Mouse (Mus musculus): Measurements from ENCODE around the gene Sipa1l2. TPM values are rescaled to one million over a fixed set of nuclear protein-coding genes. Genes with fewer than 3 reads are reported as not detected.

The Sipa1l2 gene
- polyA plus RNA-seq, 1 experiment from 2014 or later: 7.6 TPM

GRCm38 (mm10) chr8:125556706-125557105, 12.9 kb downstream of the Sipa1l2 start:
- Histone ChIP-seq H3K4me2 (replicated peaks) (no peak overlapping the region), H3K4me1 (replicated peaks) (peaks cover 49% of the 10 kb centered on the region), H3K9me3 (no peaks in the 10 kb centered on the region), H3K27ac (no peak overlapping the region; the same call in 1 of the 2 replicates), H3K9ac (no peak overlapping the region), H3K27me3 (replicated peaks) (no peaks in the 10 kb centered on the region), H3K4me3 (replicated peaks) (no peak overlapping the region), H3K36me3 (no peaks in the 10 kb centered on the region)
- peak; percentile 6; the same call in 1 of the 2 replicates for ATAC-seq
- WGBS: 69% methylated on average over 5 of the region's 5 CpGs

DNA sequence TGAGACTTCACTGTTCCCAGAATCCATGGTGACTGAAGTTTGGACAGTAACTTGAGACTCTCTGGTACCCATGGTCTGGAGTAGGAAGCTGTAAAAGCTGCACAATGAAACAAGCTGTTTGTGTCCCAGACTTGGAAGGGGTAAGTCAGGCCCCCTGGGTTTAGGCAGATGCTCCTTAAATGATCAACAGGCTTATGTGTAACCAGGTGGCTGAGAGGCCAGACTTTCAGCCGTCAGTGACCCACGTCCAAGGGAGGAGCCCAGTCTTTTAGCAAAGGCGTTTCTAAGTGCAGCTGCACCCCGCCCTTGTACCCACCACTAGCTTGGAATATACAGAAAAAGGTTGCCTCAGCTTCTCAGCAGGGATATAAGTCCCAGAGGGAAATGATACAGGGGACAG, 19.0 kb downstream of the Sipa1l2 start:
- Histone ChIP-seq H3K4me2 (replicated peaks) (no peak overlapping the region), H3K27me3 (replicated peaks) (no peaks in the 10 kb centered on the region), H3K36me3 (no peaks in the 10 kb centered on the region), H3K4me1 (replicated peaks) (peaks cover 8% of the 10 kb centered on the region; the same call in 1 of the 2 replicates), H3K4me3 (replicated peaks) (no peak overlapping the region), H3K9me3 (no peaks in the 10 kb centered on the region), H3K9ac (no peak overlapping the region), H3K27ac (no peak overlapping the region)
- whole genome bisulfite sequencing: 44% methylated on average over 4 of the region's 4 CpGs
- ATAC-seq: no peak

GRCm38 (mm10) chr8:125547296-125547695, 22.3 kb downstream of the Sipa1l2 start:
- Histone ChIP-seq H3K9ac (no peak overlapping the region), H3K4me2 (replicated peaks) (no peak overlapping the region), H3K4me3 (replicated peaks) (no peak overlapping the region), H3K4me1 (replicated peaks) (peaks cover 13% of the 10 kb centered on the region), H3K9me3 (no peaks in the 10 kb centered on the region), H3K27ac (peak overlapping the region; percentile 48; the same call in 1 of the 2 replicates), H3K27me3 (replicated peaks) (no peaks in the 10 kb centered on the region), H3K36me3 (no peaks in the 10 kb centered on the region)
- 85% methylated on average over 3 of the region's 3 CpGs for whole genome bisulfite sequencing
- ATAC-seq: peak; percentile 16

DNA sequence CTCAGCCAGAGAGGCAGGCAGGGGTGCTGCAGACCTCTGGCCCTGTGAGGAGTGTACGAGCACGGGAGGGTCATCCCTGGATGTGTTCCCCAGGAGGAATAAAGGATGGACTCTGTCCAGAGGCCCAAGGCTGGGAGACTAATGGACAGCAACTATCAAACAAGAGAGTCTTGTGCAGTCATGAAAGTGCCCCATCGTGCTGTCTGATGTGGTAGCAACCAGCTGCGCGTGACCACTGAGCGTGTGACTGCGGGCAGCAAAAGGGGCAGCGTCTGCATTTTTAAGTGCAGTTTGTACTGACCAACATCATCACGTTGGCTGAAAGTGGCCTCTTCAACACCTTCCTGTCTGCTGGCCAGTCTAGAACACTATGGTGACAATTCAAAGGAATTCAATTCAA, 23.7 kb downstream of the Sipa1l2 start:
- Histone ChIP-seq H3K27me3 (replicated peaks) (no peaks in the 10 kb centered on the region), H3K4me3 (replicated peaks) (no peak overlapping the region), H3K9ac (no peak overlapping the region), H3K4me1 (replicated peaks) (peaks cover 21% of the 10 kb centered on the region), H3K36me3 (no peaks in the 10 kb centered on the region), H3K9me3 (no peaks in the 10 kb centered on the region), H3K27ac (no peak overlapping the region), H3K4me2 (replicated peaks) (no peak overlapping the region)
- WGBS: 85% methylated on average over 9 of the region's 9 CpGs
- ATAC-seq: no peak

- H3K9ac ChIP-seq: peak overlapping the region; percentile 14; the same call in 1 of the 2 replicates
- H3K4me3 ChIP-seq (replicated peaks): no peak overlapping the region
- no peaks in the 10 kb centered on the region for H3K9me3 ChIP-seq
- no peaks in the 10 kb centered on the region for H3K27me3 ChIP-seq (replicated peaks)
- no peak for ATAC-seq
- peaks cover 34% of the 10 kb centered on the region for H3K4me1 ChIP-seq (replicated peaks)
- WGBS: 75% methylated on average over 11 of the region's 11 CpGs
- no peak overlapping the region for H3K4me2 ChIP-seq (replicated peaks)
- H3K27ac ChIP-seq: no peak overlapping the region
- H3K36me3 ChIP-seq: no peaks in the 10 kb centered on the region
Measured at GRCm38 (mm10) chr8:125542893-125543613, 26.6 kb downstream of the Sipa1l2 start.

GRCm38 (mm10) chr8:125539056-125540013, 30.3 kb downstream of the Sipa1l2 start:
- no peaks in the 10 kb centered on the region for H3K36me3 ChIP-seq
- H3K4me1 ChIP-seq (replicated peaks): peaks cover 37% of the 10 kb centered on the region
- H3K9me3 ChIP-seq: no peaks in the 10 kb centered on the region
- peak overlapping the region; percentile 43 for H3K4me2 ChIP-seq (replicated peaks)
- WGBS: 52% methylated on average over 13 of the region's 13 CpGs
- peak overlapping the region; percentile 79 for H3K27ac ChIP-seq
- peak; percentile 93 for ATAC-seq
- no peaks in the 10 kb centered on the region for H3K27me3 ChIP-seq (replicated peaks)
- H3K4me3 ChIP-seq (replicated peaks): no peak overlapping the region
- H3K9ac ChIP-seq: 0 out of 2 replicates have a peak overlapping the region, but pooled peaks have one; percentile 17

DNA sequence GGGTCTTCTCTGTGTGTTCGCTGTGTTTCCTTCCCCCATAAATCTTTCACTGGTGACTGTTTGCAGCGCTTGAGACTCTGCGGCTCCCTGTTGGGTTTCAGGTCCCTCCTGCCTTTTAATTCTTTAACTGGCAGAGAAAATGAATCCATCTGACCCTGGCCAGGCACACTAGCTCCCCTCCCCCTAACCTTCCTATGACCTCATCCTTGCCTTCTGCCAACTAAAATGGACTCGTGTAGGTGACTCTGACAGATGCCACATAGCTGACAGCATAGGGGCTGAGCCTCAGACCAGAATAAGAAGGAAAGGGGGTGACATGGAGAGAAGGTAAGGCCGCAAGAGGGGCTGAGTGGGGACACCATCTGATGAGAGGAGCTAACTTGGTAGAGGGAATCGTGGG, 31.3 kb downstream of the Sipa1l2 start:
- WGBS: 41% methylated on average over 6 of the region's 6 CpGs
- H3K4me3 ChIP-seq (replicated peaks): no peak overlapping the region
- no peak overlapping the region for H3K9ac ChIP-seq
- no peak overlapping the region for H3K4me2 ChIP-seq (replicated peaks)
- H3K27ac ChIP-seq: no peak overlapping the region
- H3K9me3 ChIP-seq: no peaks in the 10 kb centered on the region
- no peaks in the 10 kb centered on the region for H3K36me3 ChIP-seq
- ATAC-seq: no peak
- H3K4me1 ChIP-seq (replicated peaks): peaks cover 41% of the 10 kb centered on the region
- H3K27me3 ChIP-seq (replicated peaks): no peaks in the 10 kb centered on the region

GRCm38 (mm10) chr8:125533709-125534108, 35.9 kb downstream of the Sipa1l2 start:
- no peak overlapping the region for H3K27ac ChIP-seq
- no peaks in the 10 kb centered on the region for H3K27me3 ChIP-seq (replicated peaks)
- ATAC-seq: no peak
- no peak overlapping the region for H3K4me3 ChIP-seq (replicated peaks)
- H3K4me2 ChIP-seq (replicated peaks): no peak overlapping the region
- 50% methylated on average over 7 of the region's 7 CpGs for WGBS
- no peak overlapping the region for H3K9ac ChIP-seq
- no peaks in the 10 kb centered on the region for H3K9me3 ChIP-seq
- no peaks in the 10 kb centered on the region for H3K36me3 ChIP-seq
- H3K4me1 ChIP-seq (replicated peaks): peaks cover 35% of the 10 kb centered on the region

GRCm38 (mm10) chr8:125532953-125533352, 36.7 kb downstream of the Sipa1l2 start:
- H3K27ac ChIP-seq: no peak overlapping the region
- no peak overlapping the region for H3K4me3 ChIP-seq (replicated peaks)
- ATAC-seq: no peak
- H3K4me1 ChIP-seq (replicated peaks): peaks cover 30% of the 10 kb centered on the region
- WGBS: 78% methylated on average over 8 of the region's 8 CpGs
- H3K36me3 ChIP-seq: no peaks in the 10 kb centered on the region
- no peak overlapping the region for H3K4me2 ChIP-seq (replicated peaks)
- no peaks in the 10 kb centered on the region for H3K27me3 ChIP-seq (replicated peaks)
- H3K9me3 ChIP-seq: no peaks in the 10 kb centered on the region
- H3K9ac ChIP-seq: no peak overlapping the region

GRCm38 (mm10) chr8:125532177-125532576, 37.4 kb downstream of the Sipa1l2 start:
- H3K36me3 ChIP-seq: no peaks in the 10 kb centered on the region
- H3K9ac ChIP-seq: no peak overlapping the region
- ATAC-seq: peak; percentile 36; the same call in 1 of the 2 replicates
- WGBS: 34% methylated on average over 7 of the region's 7 CpGs
- no peak overlapping the region for H3K4me3 ChIP-seq (replicated peaks)
- H3K4me1 ChIP-seq (replicated peaks): peaks cover 32% of the 10 kb centered on the region
- H3K4me2 ChIP-seq (replicated peaks): no peak overlapping the region
- no peaks in the 10 kb centered on the region for H3K27me3 ChIP-seq (replicated peaks)
- H3K9me3 ChIP-seq: no peaks in the 10 kb centered on the region
- peak overlapping the region; percentile 1; the same call in 1 of the 2 replicates for H3K27ac ChIP-seq

GRCm38 (mm10) chr8:125531640-125532039, 38.0 kb downstream of the Sipa1l2 start:
- 34% methylated on average over 1 of the region's 1 CpGs for WGBS
- Histone ChIP-seq H3K4me2 (replicated peaks) (no peak overlapping the region), H3K27ac (peak overlapping the region; percentile 1; the same call in 1 of the 2 replicates), H3K9me3 (no peaks in the 10 kb centered on the region), H3K9ac (no peak overlapping the region), H3K36me3 (no peaks in the 10 kb centered on the region), H3K27me3 (replicated peaks) (no peaks in the 10 kb centered on the region), H3K4me3 (replicated peaks) (no peak overlapping the region), H3K4me1 (replicated peaks) (peaks cover 36% of the 10 kb centered on the region)
- peak; percentile 74 for ATAC-seq

- ATAC-seq: no peak
- WGBS: 49% methylated on average over 6 of the region's 6 CpGs
- no peak overlapping the region for H3K9ac ChIP-seq
- peaks cover 41% of the 10 kb centered on the region for H3K4me1 ChIP-seq (replicated peaks)
- H3K4me2 ChIP-seq (replicated peaks): no peak overlapping the region
- no peaks in the 10 kb centered on the region for H3K9me3 ChIP-seq
- H3K4me3 ChIP-seq (replicated peaks): no peak overlapping the region
- no peaks in the 10 kb centered on the region for H3K27me3 ChIP-seq (replicated peaks)
- H3K27ac ChIP-seq: no peak overlapping the region
- H3K36me3 ChIP-seq: no peaks in the 10 kb centered on the region
Measured at GRCm38 (mm10) chr8:125531088-125531438, 38.5 kb downstream of the Sipa1l2 start.
